Mouse (Mus musculus): ENCODE data around the gene Rara. TPM values are rescaled to one million over a fixed set of nuclear protein-coding genes. Genes with fewer than 3 reads are reported as not detected.

Gene Rara
- polyA plus RNA-seq, 1 experiment: 31.9 TPM

DNA sequence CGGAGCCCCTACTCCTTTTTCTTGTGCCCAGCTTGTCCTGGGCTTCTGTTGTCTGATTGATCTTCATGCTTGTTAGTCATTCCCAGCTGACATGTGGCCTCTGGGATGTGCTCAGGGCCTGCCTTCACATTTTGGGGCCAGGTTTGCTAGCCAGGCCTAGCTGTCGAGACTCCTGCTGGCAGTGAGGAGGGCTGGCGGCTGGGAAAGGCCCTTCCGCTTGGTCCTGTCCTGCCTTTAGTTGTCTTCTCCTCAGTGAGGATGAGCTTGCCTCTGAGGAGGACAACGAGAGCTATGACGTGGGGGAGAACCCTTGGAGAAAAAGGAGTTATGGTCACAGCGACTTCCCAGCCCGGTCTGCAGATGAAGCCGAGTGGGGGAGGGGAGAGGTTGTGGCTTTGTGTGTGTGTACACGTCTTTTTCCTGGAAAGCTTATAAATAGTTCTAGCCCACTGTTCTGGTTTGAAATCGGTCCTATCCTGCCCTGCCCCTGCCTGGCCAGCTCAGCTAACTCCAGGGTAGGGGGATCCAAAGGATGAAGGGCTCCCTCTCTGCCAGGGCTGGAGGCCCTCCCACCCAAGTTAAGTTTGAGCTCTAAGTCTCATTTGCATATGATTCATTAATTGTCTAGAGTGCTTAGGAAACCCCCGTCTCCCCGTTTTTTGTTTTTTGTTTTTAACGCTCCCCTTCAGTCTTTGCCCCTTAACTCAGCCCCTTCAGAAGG is 16.3 kb downstream of the Rara start:
- Histone ChIP-seq H3K4me3 (ENCODE audit: insufficient read depth, poor library complexity, severe bottlenecking) (peak overlapping the region; percentile 14), H3ac (ENCODE audit: control insufficient read depth, insufficient read length, low read depth) (peak overlapping the region; percentile 49), H3K79me3 (ENCODE audit: low read depth) (peaks cover 81% of the 10 kb centered on the region), H3K79me2 (ENCODE audit: control insufficient read depth, insufficient read depth) (peaks cover 98% of the 10 kb centered on the region), H3K27me3 (ENCODE audit: control insufficient read depth, insufficient read depth, insufficient read length) (no peaks in the 10 kb centered on the region), H3K36me3 (ENCODE audit: control insufficient read depth, insufficient read depth) (peaks cover 10% of the 10 kb centered on the region)
- TF ChIP-seq USF1 (IDR thresholded peaks at IDR 0.05; ENCODE audit: low read depth): no peak
- no peak for TF ChIP-seq MAX (IDR thresholded peaks at IDR 0.05)
- no peak for TF ChIP-seq CEBPB (IDR thresholded peaks at IDR 0.05; ENCODE audit: low read depth)

DNA sequence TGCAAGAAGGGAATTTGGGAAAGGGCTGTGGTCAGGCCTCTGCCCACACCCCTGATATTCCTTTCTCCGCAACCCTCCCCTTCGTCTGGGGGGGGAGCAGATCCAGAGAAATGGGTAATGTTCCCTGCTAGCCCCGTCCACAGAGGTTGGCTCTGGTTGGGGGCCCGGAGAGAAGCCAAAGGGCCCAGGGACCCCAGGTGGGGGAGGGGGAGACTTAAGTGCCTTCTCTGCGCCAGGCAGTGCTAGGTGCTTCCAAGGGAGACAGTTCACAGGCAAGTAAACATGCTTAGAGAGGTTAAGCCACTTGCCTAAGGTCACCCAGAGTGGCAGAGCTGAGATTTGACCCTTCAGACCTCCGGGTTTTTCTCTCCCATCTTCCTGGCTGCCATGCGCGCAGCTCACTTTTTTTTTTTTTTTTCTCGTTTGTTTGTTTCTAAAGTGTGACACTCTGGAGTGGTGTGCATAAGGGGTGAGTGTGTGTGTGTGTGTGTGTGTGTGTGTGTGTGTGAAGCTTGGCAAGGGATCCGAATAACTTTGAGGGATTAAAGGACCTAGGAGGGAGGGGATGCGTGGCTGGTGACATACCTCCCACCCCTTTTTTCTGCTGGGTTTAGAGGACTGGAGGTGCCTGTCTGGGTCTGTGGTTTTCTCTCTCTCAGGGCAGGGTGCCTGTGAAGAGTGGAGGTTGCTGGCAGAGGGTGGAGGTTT is 17.4 kb downstream of the Rara start:
- TF ChIP-seq FOSL1 (IDR thresholded peaks at IDR 0.05; ENCODE audit: insufficient read depth, low read length, poor library complexity, severe bottlenecking) (no peak), USF1 (IDR thresholded peaks at IDR 0.05; ENCODE audit: low read depth) (no peak), CTCF (IDR thresholded peaks at IDR 0.05; ENCODE audit: control insufficient read depth, insufficient read depth, insufficient read length) (no peak), MAX (IDR thresholded peaks at IDR 0.05) (no peak), CEBPB (IDR thresholded peaks at IDR 0.05; ENCODE audit: low read depth) (no peak)
- Histone ChIP-seq H3ac (ENCODE audit: control insufficient read depth, insufficient read length, low read depth) (peak overlapping the region; percentile 51), H3K27me3 (ENCODE audit: control insufficient read depth, insufficient read depth, insufficient read length) (no peaks in the 10 kb centered on the region), H3K79me3 (ENCODE audit: low read depth) (peaks cover 81% of the 10 kb centered on the region), H3K36me3 (ENCODE audit: control insufficient read depth, insufficient read depth) (peaks cover 10% of the 10 kb centered on the region), H3K79me2 (ENCODE audit: control insufficient read depth, insufficient read depth) (peaks cover 98% of the 10 kb centered on the region), H3K4me3 (ENCODE audit: insufficient read depth, poor library complexity, severe bottlenecking) (no peak overlapping the region)

DNA sequence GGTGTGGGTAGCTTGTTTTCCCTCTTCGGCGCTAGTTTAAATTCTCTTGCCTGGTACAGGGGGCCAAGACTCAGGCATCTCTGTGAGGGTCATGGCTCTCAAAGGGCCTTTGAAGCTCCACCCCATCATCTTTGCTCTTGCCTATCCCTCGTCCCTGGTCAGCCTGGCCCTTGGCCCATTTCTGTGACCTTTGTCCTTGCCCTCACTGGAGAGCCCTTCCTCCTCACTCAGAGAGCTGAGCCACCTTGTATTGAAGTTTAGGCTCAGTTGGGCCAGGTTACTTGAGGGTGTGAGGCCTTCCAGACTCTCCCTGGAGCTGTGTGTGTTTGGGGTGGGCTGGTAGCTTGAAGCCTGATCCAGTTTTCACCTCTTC is 18.0 kb downstream of the Rara start:
- peaks cover 77% of the 10 kb centered on the region for H3K79me3 ChIP-seq (ENCODE audit: low read depth)
- peaks cover 10% of the 10 kb centered on the region for H3K36me3 ChIP-seq (ENCODE audit: control insufficient read depth, insufficient read depth)
- H3K27me3 ChIP-seq (ENCODE audit: control insufficient read depth, insufficient read depth, insufficient read length): no peaks in the 10 kb centered on the region
- no peak overlapping the region for H3K4me3 ChIP-seq (ENCODE audit: insufficient read depth, poor library complexity, severe bottlenecking)
- H3ac ChIP-seq (ENCODE audit: control insufficient read depth, insufficient read length, low read depth): no peak overlapping the region
- TF ChIP-seq CEBPB (IDR thresholded peaks at IDR 0.05; ENCODE audit: low read depth) (no peak), MYOG (IDR thresholded peaks at IDR 0.05; ENCODE audit: control insufficient read depth, extremely low read depth, insufficient read length) (no peak), MYOD1 (IDR thresholded peaks at IDR 0.05; ENCODE audit: control insufficient read depth, insufficient read length, low read depth) (no peak), MAX (IDR thresholded peaks at IDR 0.05) (no peak), USF1 (IDR thresholded peaks at IDR 0.05; ENCODE audit: low read depth) (no peak), FOSL1 (IDR thresholded peaks at IDR 0.05; ENCODE audit: insufficient read depth, low read length, poor library complexity, severe bottlenecking) (no peak), CTCF (IDR thresholded peaks at IDR 0.05; ENCODE audit: control insufficient read depth, insufficient read depth, insufficient read length) (no peak)
- peaks cover 98% of the 10 kb centered on the region for H3K79me2 ChIP-seq (ENCODE audit: control insufficient read depth, insufficient read depth)

GRCm38 (mm10) chr11:98947969-98948569 is 20.5 kb downstream of the Rara start:
- H3K79me2 ChIP-seq (ENCODE audit: control insufficient read depth, insufficient read depth): peaks cover 100% of the 10 kb centered on the region
- H3K27me3 ChIP-seq (ENCODE audit: control insufficient read depth, insufficient read depth, insufficient read length): no peaks in the 10 kb centered on the region
- peaks cover 21% of the 10 kb centered on the region for H3K36me3 ChIP-seq (ENCODE audit: control insufficient read depth, insufficient read depth)
- H3K4me3 ChIP-seq (ENCODE audit: insufficient read depth, poor library complexity, severe bottlenecking): no peak overlapping the region
- no peak overlapping the region for H3ac ChIP-seq (ENCODE audit: control insufficient read depth, insufficient read length, low read depth)
- no peak for TF ChIP-seq MAX (IDR thresholded peaks at IDR 0.05)
- peaks cover 77% of the 10 kb centered on the region for H3K79me3 ChIP-seq (ENCODE audit: low read depth)

DNA sequence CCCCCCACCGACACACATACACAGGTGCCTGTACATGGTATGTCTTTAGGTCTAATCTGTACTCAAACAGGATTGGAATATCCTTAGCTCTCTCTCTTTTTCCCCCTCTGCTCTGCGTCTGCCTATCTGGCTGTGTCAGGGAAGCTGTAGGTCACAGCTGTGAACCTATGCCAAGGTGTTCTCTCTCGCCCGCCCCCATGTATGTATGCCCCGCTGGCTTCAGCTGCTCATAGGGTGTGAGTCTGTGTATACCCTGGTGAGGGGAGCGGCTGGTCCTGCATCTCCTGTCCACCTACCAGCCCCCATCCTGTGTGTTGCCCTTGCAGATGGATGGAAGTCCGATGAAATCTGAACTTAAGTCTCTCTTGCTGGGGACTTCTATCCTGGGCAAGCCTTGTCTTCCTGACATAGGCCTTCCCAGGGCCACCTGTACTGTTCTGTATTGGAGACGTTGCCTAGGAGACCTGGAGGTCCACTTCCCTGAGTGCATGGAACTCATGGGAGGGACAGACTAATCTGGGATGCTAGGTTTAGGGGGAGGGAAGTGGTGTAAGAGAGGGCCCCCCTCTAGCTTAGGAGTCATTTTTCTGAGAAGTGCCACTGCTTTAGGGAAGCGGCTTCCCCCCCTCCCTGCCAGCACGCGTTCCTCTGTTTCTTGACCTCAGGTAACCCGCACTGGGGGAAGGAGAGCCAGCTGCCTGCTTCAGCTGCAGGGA is 21.8 kb downstream of the Rara start:
- Histone ChIP-seq H3K27me3 (ENCODE audit: control insufficient read depth, insufficient read depth, insufficient read length) (no peaks in the 10 kb centered on the region), H3ac (ENCODE audit: control insufficient read depth, insufficient read length, low read depth) (no peak overlapping the region), H3K4me3 (ENCODE audit: insufficient read depth, poor library complexity, severe bottlenecking) (no peak overlapping the region), H3K79me2 (ENCODE audit: control insufficient read depth, insufficient read depth) (peaks cover 100% of the 10 kb centered on the region), H3K79me3 (ENCODE audit: low read depth) (peaks cover 74% of the 10 kb centered on the region), H3K36me3 (ENCODE audit: control insufficient read depth, insufficient read depth) (peaks cover 26% of the 10 kb centered on the region)
- TF ChIP-seq CEBPB (IDR thresholded peaks at IDR 0.05; ENCODE audit: low read depth): no peak

GRCm38 (mm10) chr11:98949958-98950460 is 22.4 kb downstream of the Rara start:
- no peak overlapping the region for H3ac ChIP-seq (ENCODE audit: control insufficient read depth, insufficient read length, low read depth)
- H3K4me3 ChIP-seq (ENCODE audit: insufficient read depth, poor library complexity, severe bottlenecking): no peak overlapping the region
- H3K79me3 ChIP-seq (ENCODE audit: low read depth): peaks cover 74% of the 10 kb centered on the region
- peaks cover 29% of the 10 kb centered on the region for H3K36me3 ChIP-seq (ENCODE audit: control insufficient read depth, insufficient read depth)
- no peaks in the 10 kb centered on the region for H3K27me3 ChIP-seq (ENCODE audit: control insufficient read depth, insufficient read depth, insufficient read length)
- TF ChIP-seq MYOD1 (IDR thresholded peaks at IDR 0.05; ENCODE audit: control insufficient read depth, insufficient read length, low read depth): no peak
- TF ChIP-seq USF1 (IDR thresholded peaks at IDR 0.05; ENCODE audit: low read depth): no peak
- no peak for TF ChIP-seq CTCF (IDR thresholded peaks at IDR 0.05; ENCODE audit: control insufficient read depth, insufficient read depth, insufficient read length)
- no peak for TF ChIP-seq FOSL1 (IDR thresholded peaks at IDR 0.05; ENCODE audit: insufficient read depth, low read length, poor library complexity, severe bottlenecking)
- peaks cover 100% of the 10 kb centered on the region for H3K79me2 ChIP-seq (ENCODE audit: control insufficient read depth, insufficient read depth)

Data from C2C12 (cell line).